Mouse (Mus musculus): ENCODE data around the gene Bola1. TPM values are rescaled to one million over a fixed set of nuclear protein-coding genes. Genes with fewer than 3 reads are reported as not detected.
"Not testable (repeated sequence)": the region's sequence is repeated elsewhere in the genome, so short reads cannot be mapped to it uniquely, and the experiment has no call there.

Bola1 gene
- polyA plus RNA-seq, 1 experiment from 2014 or later, result 75.7 TPM

GRCm38 (mm10) chr3:96222774-96223173 is 3.3 kb upstream of the Bola1 start:
- Histone ChIP-seq H3K9ac (ENCODE audit: low read length) (no peak overlapping the region), H3K27me3 (ENCODE audit: control insufficient read depth, insufficient read depth, low read length) (no peaks in the 10 kb centered on the region), H3K27ac (ENCODE audit: low read depth, low read length) (no peak overlapping the region), H3K4me2 (ENCODE audit: low read depth, low read length, severe bottlenecking) (peak overlapping the region; percentile 24), H3K9me3 (ENCODE audit: control insufficient read depth, low read length) (no peaks in the 10 kb centered on the region), H3K4me1 (replicated peaks; ENCODE audit: control insufficient read depth, insufficient read depth, low read length) (peaks cover 12% of the 10 kb centered on the region; the same call in 1 of the 2 replicates), H3K36me3 (ENCODE audit: control insufficient read depth, insufficient read depth, low read length) (no peaks in the 10 kb centered on the region), H3K4me3 (ENCODE audit: low read depth, low read length) (no peak overlapping the region)
- 90% methylated on average over 4 of the region's 4 CpGs for WGBS
- no peak for ATAC-seq (replicated peaks; ENCODE audit: low FRiP score)
- DNase-seq (ENCODE audit: low spot score), result no peak

GRCm38 (mm10) chr3:96221640-96222038 is 2.1 kb upstream of the Bola1 start:
- Histone ChIP-seq H3K27me3 (ENCODE audit: control insufficient read depth, insufficient read depth, low read length) (no peaks in the 10 kb centered on the region), H3K4me1 (replicated peaks; ENCODE audit: control insufficient read depth, insufficient read depth, low read length) (peaks cover 10% of the 10 kb centered on the region; the same call in 1 of the 2 replicates), H3K4me3 (ENCODE audit: low read depth, low read length) (peak overlapping the region; percentile 44), H3K4me2 (ENCODE audit: low read depth, low read length, severe bottlenecking) (peak overlapping the region; percentile 68), H3K9ac (ENCODE audit: low read length) (peak overlapping the region; percentile 84), H3K27ac (ENCODE audit: low read depth, low read length) (peak overlapping the region; percentile 98), H3K9me3 (ENCODE audit: control insufficient read depth, low read length) (no peaks in the 10 kb centered on the region), H3K36me3 (ENCODE audit: control insufficient read depth, insufficient read depth, low read length) (no peaks in the 10 kb centered on the region)
- no peak for ATAC-seq (replicated peaks; ENCODE audit: low FRiP score)
- WGBS, result 22% methylated on average over 9 of the region's 9 CpGs
- DNase-seq (ENCODE audit: low spot score), result no peak

GRCm38 (mm10) chr3:96220765-96221639 is 1.5 kb upstream of the Bola1 start, which contains the start of the genes Hist2h2ac and Hist2h2be:
Gene Hist2h2ac, minus strand, starts transcription at chr3:96220880.
Gene Hist2h2be, plus strand, starts transcription at chr3:96221119.
- peak within 1 kb of the TSS; percentile 68 for H3K4me2 ChIP-seq (ENCODE audit: low read depth, low read length, severe bottlenecking)
- peak; percentile 93 for ATAC-seq (replicated peaks; ENCODE audit: low FRiP score)
- peaks cover 10% of the 10 kb centered on the region; the same call in 1 of the 2 replicates for H3K4me1 ChIP-seq (replicated peaks; ENCODE audit: control insufficient read depth, insufficient read depth, low read length)
- peak within 1 kb of the TSS; percentile 44 for H3K4me3 ChIP-seq (ENCODE audit: low read depth, low read length)
- no peaks in the 10 kb centered on the region for H3K36me3 ChIP-seq (ENCODE audit: control insufficient read depth, insufficient read depth, low read length)
- WGBS, result under 1% methylated on average over 43 of the region's 43 CpGs
- peak; percentile 85 for DNase-seq (ENCODE audit: low spot score)
- H3K9me3 ChIP-seq (ENCODE audit: control insufficient read depth, low read length), result no peaks in the 10 kb centered on the region
- H3K27ac ChIP-seq (ENCODE audit: low read depth, low read length), result peak within 1 kb of the TSS; percentile 98
- peak within 1 kb of the TSS; percentile 84 for H3K9ac ChIP-seq (ENCODE audit: low read length)
- H3K27me3 ChIP-seq (ENCODE audit: control insufficient read depth, insufficient read depth, low read length), result no peaks in the 10 kb centered on the region

GRCm38 (mm10) chr3:96220131-96220764 is 739 bp upstream of the Bola1 start:
- not testable (repeated sequence) for H3K27me3 ChIP-seq (ENCODE audit: control insufficient read depth, insufficient read depth, low read length); H3K36me3 ChIP-seq (ENCODE audit: control insufficient read depth, insufficient read depth, low read length); H3K9me3 ChIP-seq (ENCODE audit: control insufficient read depth, low read length)
- under 1% methylated on average over 27 of the region's 47 CpGs for WGBS
- Histone ChIP-seq H3K4me2 (ENCODE audit: low read depth, low read length, severe bottlenecking) (peak overlapping the region; percentile 68), H3K4me3 (ENCODE audit: low read depth, low read length) (peak overlapping the region; percentile 44), H3K27ac (ENCODE audit: low read depth, low read length) (peak overlapping the region; percentile 98), H3K9ac (ENCODE audit: low read length) (peak overlapping the region; percentile 84), H3K4me1 (replicated peaks; ENCODE audit: control insufficient read depth, insufficient read depth, low read length) (peaks cover 10% of the 10 kb centered on the region; the same call in 1 of the 2 replicates)
- ATAC-seq (replicated peaks; ENCODE audit: low FRiP score) (peak; percentile 20), DNase-seq (ENCODE audit: low spot score) (peak; percentile 76)

- peak overlapping the region; percentile 84 for H3K9ac ChIP-seq (ENCODE audit: low read length)
- no peaks in the 10 kb centered on the region for H3K27me3 ChIP-seq (ENCODE audit: control insufficient read depth, insufficient read depth, low read length)
- no peaks in the 10 kb centered on the region for H3K36me3 ChIP-seq (ENCODE audit: control insufficient read depth, insufficient read depth, low read length)
- H3K4me2 ChIP-seq (ENCODE audit: low read depth, low read length, severe bottlenecking), result peak overlapping the region; percentile 68
- no peaks in the 10 kb centered on the region for H3K9me3 ChIP-seq (ENCODE audit: control insufficient read depth, low read length)
- H3K4me3 ChIP-seq (ENCODE audit: low read depth, low read length), result peak overlapping the region; percentile 44
- H3K27ac ChIP-seq (ENCODE audit: low read depth, low read length), result peak overlapping the region; percentile 98
- H3K4me1 ChIP-seq (replicated peaks; ENCODE audit: control insufficient read depth, insufficient read depth, low read length), result peaks cover 9% of the 10 kb centered on the region; the same call in 1 of the 2 replicates
- WGBS, result under 1% methylated on average over 12 of the region's 12 CpGs
- ATAC-seq (replicated peaks; ENCODE audit: low FRiP score) (peak; percentile 16; the same call in 1 of the 2 replicates), DNase-seq (ENCODE audit: low spot score) (peak; percentile 60)
Measured at GRCm38 (mm10) chr3:96219191-96219641, 293 bp downstream of the Bola1 start.

GRCm38 (mm10) chr3:96209242-96209641 is 10.3 kb downstream of the Bola1 start:
- H3K9ac ChIP-seq (ENCODE audit: low read length), result no peak overlapping the region
- no peak overlapping the region for H3K4me3 ChIP-seq (ENCODE audit: low read depth, low read length)
- 22% methylated on average over 15 of the region's 15 CpGs for WGBS
- 0 out of 2 replicates have a peak, but pooled peaks cover 2% of the 10 kb centered on the region for H3K4me1 ChIP-seq (replicated peaks; ENCODE audit: control insufficient read depth, insufficient read depth, low read length)
- H3K27ac ChIP-seq (ENCODE audit: low read depth, low read length), result no peak overlapping the region
- no peak overlapping the region for H3K4me2 ChIP-seq (ENCODE audit: low read depth, low read length, severe bottlenecking)
- no peaks in the 10 kb centered on the region for H3K36me3 ChIP-seq (ENCODE audit: control insufficient read depth, insufficient read depth, low read length)
- DNase-seq (ENCODE audit: low spot score) (no peak), ATAC-seq (replicated peaks; ENCODE audit: low FRiP score) (no peak)
- no peaks in the 10 kb centered on the region for H3K27me3 ChIP-seq (ENCODE audit: control insufficient read depth, insufficient read depth, low read length)
- H3K9me3 ChIP-seq (ENCODE audit: control insufficient read depth, low read length), result no peaks in the 10 kb centered on the region

- Histone ChIP-seq H3K27ac (ENCODE audit: low read depth, low read length) (no peak overlapping the region), H3K4me2 (ENCODE audit: low read depth, low read length, severe bottlenecking) (no peak overlapping the region), H3K4me3 (ENCODE audit: low read depth, low read length) (no peak overlapping the region), H3K9me3 (ENCODE audit: control insufficient read depth, low read length) (no peaks in the 10 kb centered on the region), H3K9ac (ENCODE audit: low read length) (no peak overlapping the region), H3K36me3 (ENCODE audit: control insufficient read depth, insufficient read depth, low read length) (no peaks in the 10 kb centered on the region), H3K27me3 (ENCODE audit: control insufficient read depth, insufficient read depth, low read length) (no peaks in the 10 kb centered on the region), H3K4me1 (replicated peaks; ENCODE audit: control insufficient read depth, insufficient read depth, low read length) (0 out of 2 replicates have a peak, but pooled peaks cover 2% of the 10 kb centered on the region)
- 85% methylated on average over 3 of the region's 3 CpGs for WGBS
- ATAC-seq (replicated peaks; ENCODE audit: low FRiP score), result no peak
- DNase-seq (ENCODE audit: low spot score), result no peak
Measured at GRCm38 (mm10) chr3:96207819-96208218, 11.7 kb downstream of the Bola1 start.

GRCm38 (mm10) chr3:96199731-96200130 is 19.8 kb downstream of the Bola1 start:
- Histone ChIP-seq H3K36me3 (ENCODE audit: control insufficient read depth, insufficient read depth, low read length) (no peaks in the 10 kb centered on the region), H3K27ac (ENCODE audit: low read depth, low read length) (no peak overlapping the region), H3K4me2 (ENCODE audit: low read depth, low read length, severe bottlenecking) (no peak overlapping the region), H3K9ac (ENCODE audit: low read length) (no peak overlapping the region), H3K9me3 (ENCODE audit: control insufficient read depth, low read length) (no peaks in the 10 kb centered on the region), H3K27me3 (ENCODE audit: control insufficient read depth, insufficient read depth, low read length) (no peaks in the 10 kb centered on the region), H3K4me1 (replicated peaks; ENCODE audit: control insufficient read depth, insufficient read depth, low read length) (peaks cover 7% of the 10 kb centered on the region), H3K4me3 (ENCODE audit: low read depth, low read length) (no peak overlapping the region)
- no peak for DNase-seq (ENCODE audit: low spot score)
- WGBS, result 72% methylated on average over 2 of the region's 2 CpGs
- ATAC-seq (replicated peaks; ENCODE audit: low FRiP score), result no peak

Data from forebrain, embryonic 11.5 days (tissue).